Mouse (Mus musculus): ENCODE data around the gene Mef2d. TPM values are rescaled to one million over a fixed set of nuclear protein-coding genes. Genes with fewer than 3 reads are reported as not detected.

Gene Mef2d
- polyA plus RNA-seq, 1 experiment from 2014 or later, result 15.1 TPM

DNA sequence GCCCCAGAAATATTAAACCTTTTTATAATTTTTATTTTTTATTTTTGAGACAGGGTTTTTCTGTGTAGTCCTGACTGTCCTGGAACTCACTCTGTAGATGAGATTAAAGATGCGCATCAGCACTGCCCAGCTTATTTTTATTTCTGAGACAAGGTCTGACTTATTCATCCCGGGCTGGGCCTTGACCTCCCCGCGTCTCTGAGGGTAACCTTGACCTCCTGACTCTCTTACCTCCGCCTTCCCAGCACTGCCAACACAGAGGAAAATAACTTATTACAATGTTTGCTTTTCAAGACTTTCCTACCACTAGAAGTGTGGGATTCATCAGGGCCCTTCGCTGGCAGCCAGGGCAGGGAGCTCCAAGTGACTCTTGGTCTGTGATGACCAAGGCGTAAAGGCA is 16.0 kb upstream of the Mef2d start:
- H3K4me1 ChIP-seq (replicated peaks), result 0 out of 2 replicates have a peak, but pooled peaks cover under 1% of the 10 kb centered on the region
- H3K36me3 ChIP-seq, result peaks cover under 1% of the 10 kb centered on the region; the same call in 1 of the 2 replicates
- no peak overlapping the region for H3K4me3 ChIP-seq
- H3K27ac ChIP-seq, result no peak overlapping the region
- H3K27me3 ChIP-seq (ENCODE audit: insufficient read depth, poor library complexity, severe bottlenecking), result no peaks in the 10 kb centered on the region
- WGBS, result 81% methylated on average over 7 of the region's 7 CpGs
- DNase-seq (ENCODE audit: low spot score), result no peak
- H3K9me3 ChIP-seq, result no peaks in the 10 kb centered on the region

DNA sequence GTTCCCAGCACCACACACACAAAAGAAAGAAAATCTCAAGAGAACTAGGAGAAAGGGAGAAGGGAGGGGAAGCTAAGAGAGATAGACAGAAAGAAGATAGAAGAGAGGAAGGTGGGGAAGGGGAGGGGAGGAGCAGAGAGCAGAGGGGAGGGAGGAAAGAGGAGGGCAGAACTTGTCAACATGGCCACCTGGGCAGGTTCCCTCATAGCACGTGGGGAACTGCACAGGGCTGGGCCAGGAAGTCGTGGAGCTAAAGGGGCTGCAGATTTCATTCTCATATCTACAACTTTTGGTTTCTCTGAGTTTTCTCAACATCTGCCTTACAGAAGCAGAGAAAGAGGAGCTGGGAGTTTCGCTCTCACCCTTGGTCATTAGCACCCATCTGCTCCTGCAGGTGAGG is 14.5 kb upstream of the Mef2d start:
- H3K4me1 ChIP-seq (replicated peaks), result no peaks in the 10 kb centered on the region
- H3K4me3 ChIP-seq, result no peak overlapping the region
- H3K27ac ChIP-seq, result no peak overlapping the region
- 67% methylated on average over 3 of the region's 3 CpGs for WGBS
- no peak for DNase-seq (ENCODE audit: low spot score)
- H3K36me3 ChIP-seq, result no peaks in the 10 kb centered on the region
- H3K27me3 ChIP-seq (ENCODE audit: insufficient read depth, poor library complexity, severe bottlenecking), result no peaks in the 10 kb centered on the region
- no peaks in the 10 kb centered on the region for H3K9me3 ChIP-seq

DNA sequence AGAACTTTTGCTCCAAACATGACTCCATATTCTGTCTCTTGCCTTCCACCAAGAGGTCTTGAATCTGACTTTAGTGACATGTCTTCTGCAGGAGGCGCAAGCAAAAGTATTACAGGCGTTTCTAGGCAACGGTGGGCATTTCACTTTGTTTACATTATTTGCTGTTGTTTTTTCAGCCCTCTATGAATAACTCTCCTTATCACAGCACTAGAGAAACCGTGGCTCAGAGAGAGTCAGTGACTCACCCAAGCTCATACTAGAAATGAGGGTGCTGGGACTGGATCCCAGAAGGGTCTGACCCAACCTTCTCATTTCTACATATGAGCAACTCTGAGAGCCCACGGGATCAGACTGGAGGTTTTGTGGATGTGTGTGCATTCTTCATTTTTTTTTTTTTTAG is 14.1 kb upstream of the Mef2d start:
- Histone ChIP-seq H3K4me1 (replicated peaks) (0 out of 2 replicates have a peak, but pooled peaks cover under 1% of the 10 kb centered on the region), H3K36me3 (no peaks in the 10 kb centered on the region), H3K9me3 (no peaks in the 10 kb centered on the region), H3K4me3 (no peak overlapping the region), H3K27me3 (ENCODE audit: insufficient read depth, poor library complexity, severe bottlenecking) (no peaks in the 10 kb centered on the region), H3K27ac (no peak overlapping the region)
- 88% methylated on average over 5 of the region's 5 CpGs for WGBS
- DNase-seq (ENCODE audit: low spot score), result no peak

DNA sequence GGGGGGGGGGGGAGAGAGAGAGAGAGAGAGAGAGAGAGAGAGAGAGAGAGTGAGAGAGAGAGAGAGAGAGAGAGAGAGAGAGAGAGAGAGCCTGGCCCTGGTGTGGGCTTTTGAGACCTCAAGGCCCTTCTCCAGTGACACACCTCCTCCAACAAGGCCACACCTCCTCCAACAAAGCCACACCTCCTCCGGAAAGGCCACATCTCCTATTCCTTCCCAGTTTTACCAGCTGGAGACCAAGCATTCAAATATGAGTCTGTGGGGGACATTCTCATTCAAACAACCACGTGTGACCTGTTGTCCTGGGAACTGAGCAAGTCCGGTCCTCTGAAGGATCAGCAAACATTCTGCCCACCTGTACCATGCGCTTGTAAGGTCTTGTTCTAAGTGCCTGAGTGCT is 13.2 kb upstream of the Mef2d start:
- 55% methylated on average over 4 of the region's 4 CpGs for WGBS
- DNase-seq (ENCODE audit: low spot score), result no peak
- H3K9me3 ChIP-seq, result no peaks in the 10 kb centered on the region

DNA sequence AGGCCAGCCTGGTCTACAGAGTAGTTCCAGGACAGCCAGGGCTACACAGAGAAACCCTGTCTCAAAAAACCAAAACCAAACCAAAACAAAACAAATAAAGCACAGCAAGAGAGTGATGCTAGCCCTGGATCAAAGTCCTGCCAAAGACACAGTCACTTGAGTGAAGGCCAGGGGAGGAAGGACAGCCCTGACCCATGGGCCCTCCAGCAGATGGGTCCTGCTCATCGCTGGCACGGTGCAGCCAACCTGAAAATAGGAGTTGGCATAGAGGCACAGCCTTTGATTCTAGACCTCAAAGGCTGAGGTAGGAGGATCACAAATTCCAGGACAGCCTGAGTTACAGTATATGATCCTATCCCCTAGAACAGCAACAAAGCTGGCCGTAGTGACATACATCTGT is 11.1 kb upstream of the Mef2d start:
- H3K9me3 ChIP-seq, result no peaks in the 10 kb centered on the region
- no peak overlapping the region for H3K4me3 ChIP-seq
- no peak for DNase-seq (ENCODE audit: low spot score)
- H3K36me3 ChIP-seq, result no peaks in the 10 kb centered on the region
- WGBS, result 94% methylated on average over 3 of the region's 3 CpGs
- H3K27ac ChIP-seq, result no peak overlapping the region
- no peaks in the 10 kb centered on the region for H3K27me3 ChIP-seq (ENCODE audit: insufficient read depth, poor library complexity, severe bottlenecking)
- H3K4me1 ChIP-seq (replicated peaks), result peaks cover 8% of the 10 kb centered on the region; the same call in 1 of the 2 replicates

More for the DNA sequence above, 13.2 kb upstream of the Mef2d start:
- H3K4me1 ChIP-seq (replicated peaks), result peaks cover 8% of the 10 kb centered on the region; the same call in 1 of the 2 replicates
- no peak overlapping the region for H3K4me3 ChIP-seq
- no peaks in the 10 kb centered on the region for H3K27me3 ChIP-seq (ENCODE audit: insufficient read depth, poor library complexity, severe bottlenecking)
- H3K36me3 ChIP-seq, result no peaks in the 10 kb centered on the region
- H3K27ac ChIP-seq, result no peak overlapping the region

DNA sequence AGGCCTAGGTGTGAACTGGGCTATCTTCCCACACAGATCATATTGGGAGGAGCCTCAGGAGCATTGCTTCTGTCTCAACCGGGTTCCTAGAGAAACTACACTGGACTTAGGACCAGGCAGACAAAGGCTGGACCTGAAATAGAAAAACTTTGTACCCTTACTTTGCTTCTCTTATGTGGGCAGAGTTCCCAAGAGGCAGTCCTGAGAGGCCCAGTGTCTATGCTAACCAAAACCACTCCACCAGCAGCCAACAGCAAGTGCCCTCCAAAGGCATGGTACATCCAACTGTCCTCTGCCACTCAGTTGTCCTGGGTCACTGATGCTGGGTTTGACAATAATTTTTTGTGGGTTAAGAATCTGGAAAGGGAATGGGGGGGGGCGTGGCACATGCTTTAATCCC is 9.7 kb upstream of the Mef2d start:
- WGBS, result 75% methylated on average over 2 of the region's 2 CpGs
- Histone ChIP-seq H3K9me3 (no peaks in the 10 kb centered on the region), H3K4me3 (no peak overlapping the region), H3K27me3 (ENCODE audit: insufficient read depth, poor library complexity, severe bottlenecking) (no peaks in the 10 kb centered on the region), H3K4me1 (replicated peaks) (peaks cover 15% of the 10 kb centered on the region), H3K36me3 (no peaks in the 10 kb centered on the region), H3K27ac (no peak overlapping the region)
- DNase-seq (ENCODE audit: low spot score), result no peak

DNA sequence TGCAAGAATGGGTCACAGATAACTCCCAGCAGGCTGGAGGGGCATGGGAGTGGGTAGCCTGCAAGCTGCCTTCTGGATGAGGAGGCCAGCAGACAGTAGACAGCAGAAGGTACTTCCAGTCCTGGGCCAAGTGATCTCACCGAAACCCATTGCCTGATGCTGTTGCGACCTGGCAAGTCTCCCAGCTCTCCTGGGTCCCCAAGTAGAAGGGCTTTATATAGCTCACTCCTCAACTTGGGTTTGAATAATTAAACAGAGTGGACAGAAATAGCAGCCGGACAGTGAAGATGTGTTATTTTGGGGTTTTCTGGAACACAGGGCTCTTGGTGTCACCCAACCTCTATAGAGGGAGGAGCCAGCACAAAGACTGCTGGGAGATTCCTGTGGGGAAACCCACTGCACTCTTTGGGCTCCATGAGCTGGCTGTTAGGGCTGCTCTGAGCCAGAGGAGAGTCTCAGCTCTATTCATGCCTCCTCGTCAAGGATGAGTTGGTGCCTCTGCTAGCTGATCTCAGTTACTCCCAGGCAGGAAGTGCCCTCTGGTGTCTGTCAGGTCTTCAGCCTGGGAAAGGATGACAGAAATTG is 8.9 kb upstream of the Mef2d start:
- peak overlapping the region; percentile 29; the same call in 1 of the 2 replicates for H3K27ac ChIP-seq
- DNase-seq (ENCODE audit: low spot score), result no peak
- no peaks in the 10 kb centered on the region for H3K27me3 ChIP-seq (ENCODE audit: insufficient read depth, poor library complexity, severe bottlenecking)
- peaks cover 22% of the 10 kb centered on the region for H3K4me1 ChIP-seq (replicated peaks)
- H3K4me3 ChIP-seq, result no peak overlapping the region
- WGBS, result 65% methylated on average over 4 of the region's 4 CpGs
- no peaks in the 10 kb centered on the region for H3K9me3 ChIP-seq
- H3K36me3 ChIP-seq, result no peaks in the 10 kb centered on the region

DNA sequence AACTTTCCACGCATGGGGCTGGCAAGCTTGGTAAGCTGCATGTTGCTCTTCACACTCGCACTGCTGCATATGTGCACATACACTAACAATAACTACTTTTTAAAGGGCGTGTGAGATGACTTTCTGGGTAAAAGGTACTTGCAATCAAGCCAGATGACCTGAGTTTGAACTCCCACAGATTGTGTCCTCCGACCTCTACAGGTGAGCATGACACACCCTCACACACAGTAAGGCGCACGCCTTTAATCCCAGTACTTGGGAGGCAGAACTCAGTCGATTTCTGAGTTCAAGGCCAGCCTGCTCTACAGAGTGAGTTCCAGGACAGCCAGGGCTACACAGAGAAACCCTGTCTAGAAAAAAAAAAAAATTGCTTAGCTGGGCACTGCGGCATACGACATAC is 5.8 kb upstream of the Mef2d start:
- WGBS, result 85% methylated on average over 9 of the region's 9 CpGs
- Histone ChIP-seq H3K9me3 (no peaks in the 10 kb centered on the region), H3K4me1 (replicated peaks) (peaks cover 52% of the 10 kb centered on the region), H3K4me3 (no peak overlapping the region), H3K27me3 (ENCODE audit: insufficient read depth, poor library complexity, severe bottlenecking) (peaks cover 25% of the 10 kb centered on the region), H3K27ac (no peak overlapping the region), H3K36me3 (no peaks in the 10 kb centered on the region)
- no peak for DNase-seq (ENCODE audit: low spot score)

DNA sequence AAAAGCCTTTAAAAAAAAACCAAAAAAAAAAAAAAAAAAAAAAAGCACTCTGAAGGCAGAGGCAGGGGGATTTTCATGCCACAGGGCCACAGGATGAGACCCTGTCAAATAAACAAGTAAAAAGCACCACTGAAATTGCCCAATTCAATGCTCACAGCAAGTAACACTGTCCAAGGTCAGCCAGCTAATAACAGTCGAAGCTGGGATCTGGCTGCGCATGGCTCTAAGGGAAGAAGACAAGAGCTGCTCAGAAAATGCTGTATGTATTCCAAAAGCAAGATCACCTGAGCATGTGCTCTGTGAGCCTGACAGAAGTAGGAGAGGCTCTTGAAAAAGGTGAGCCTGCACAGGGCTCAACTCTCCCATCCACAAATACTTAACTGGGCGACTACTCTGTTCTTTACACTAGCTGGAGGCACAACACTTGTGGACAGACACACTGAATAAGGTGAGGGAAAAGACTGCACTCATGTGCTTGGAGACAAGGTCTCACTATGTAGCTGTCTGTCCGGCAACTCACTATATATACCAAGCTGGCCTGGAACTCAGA is 5.2 kb upstream of the Mef2d start:
- no peak for DNase-seq (ENCODE audit: low spot score)
- peaks cover 59% of the 10 kb centered on the region for H3K4me1 ChIP-seq (replicated peaks)
- WGBS, result 77% methylated on average over 4 of the region's 4 CpGs
- H3K27ac ChIP-seq, result peak overlapping the region; percentile 89
- peaks cover 29% of the 10 kb centered on the region for H3K27me3 ChIP-seq (ENCODE audit: insufficient read depth, poor library complexity, severe bottlenecking)
- no peaks in the 10 kb centered on the region for H3K36me3 ChIP-seq
- no peaks in the 10 kb centered on the region for H3K9me3 ChIP-seq
- no peak overlapping the region for H3K4me3 ChIP-seq

DNA sequence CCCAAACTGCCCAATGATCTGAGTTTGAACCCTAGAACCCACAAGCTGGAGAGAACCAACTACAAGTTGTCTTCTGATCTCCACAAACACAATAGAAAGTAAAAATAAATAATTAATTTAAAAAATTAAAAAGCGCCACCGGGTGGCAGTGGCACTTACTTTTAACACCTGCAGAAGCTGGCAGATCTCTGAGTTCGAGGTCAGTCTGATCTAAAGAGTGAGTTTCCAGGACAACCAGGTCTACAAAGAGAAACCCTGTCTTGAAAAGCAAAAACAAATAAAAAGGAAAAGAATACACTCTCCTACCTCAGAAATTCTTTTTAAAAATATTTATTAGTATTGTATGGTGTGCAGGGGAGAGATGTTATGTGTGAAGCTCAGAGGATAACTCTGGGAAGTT is 4.4 kb upstream of the Mef2d start:
- no peaks in the 10 kb centered on the region for H3K36me3 ChIP-seq
- H3K4me3 ChIP-seq, result peak overlapping the region; percentile 69
- H3K27me3 ChIP-seq (ENCODE audit: insufficient read depth, poor library complexity, severe bottlenecking), result peaks cover 29% of the 10 kb centered on the region
- WGBS, result 20% methylated on average over 3 of the region's 3 CpGs
- no peaks in the 10 kb centered on the region for H3K9me3 ChIP-seq
- H3K4me1 ChIP-seq (replicated peaks), result peaks cover 67% of the 10 kb centered on the region
- no peak for DNase-seq (ENCODE audit: low spot score)
- H3K27ac ChIP-seq, result peak overlapping the region; percentile 89

DNA sequence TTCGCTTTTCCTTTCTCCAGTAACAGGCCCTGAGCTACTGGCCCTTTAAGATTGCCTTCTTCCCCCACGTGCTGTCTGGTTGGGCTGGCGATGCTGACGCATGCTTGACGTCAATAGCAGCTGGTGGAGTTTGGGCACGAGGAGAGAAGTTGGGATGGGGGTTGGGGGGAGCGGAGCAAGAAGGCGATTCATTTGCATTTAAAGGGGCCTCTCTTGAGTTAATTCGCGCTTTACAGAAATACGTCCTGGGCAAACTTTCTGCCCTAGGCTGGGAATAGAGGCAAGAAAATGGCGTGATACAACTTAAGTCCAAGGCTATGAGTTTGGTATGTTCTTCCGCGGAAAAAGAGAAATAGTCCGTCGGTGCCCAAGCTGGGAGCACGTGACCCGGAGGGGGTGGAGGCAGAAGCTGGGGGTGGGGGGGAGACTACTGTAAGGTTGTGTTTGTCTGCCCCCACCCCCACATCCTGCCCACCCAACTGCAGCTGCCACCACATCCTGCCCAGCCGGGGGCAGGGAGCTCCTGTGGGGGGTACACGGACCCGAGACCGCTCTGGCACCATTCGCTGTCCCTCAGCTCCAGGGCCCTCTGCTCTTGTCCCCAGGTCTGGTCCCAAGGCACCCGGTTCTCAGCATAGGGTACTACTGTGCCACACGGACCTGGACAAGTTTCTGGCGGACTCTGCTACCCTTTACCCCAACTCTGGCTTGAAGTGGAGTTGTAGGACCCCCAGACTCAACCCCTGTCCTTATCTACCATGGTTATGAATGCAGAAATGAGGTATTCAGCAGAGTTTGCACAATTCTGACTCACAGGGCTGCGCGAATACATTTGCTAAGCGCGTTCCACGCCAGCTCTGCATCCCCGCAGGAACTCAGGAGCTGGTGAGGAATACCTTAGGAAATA is 3.6 kb upstream of the Mef2d start:
- H3K27ac ChIP-seq, result peak overlapping the region; percentile 89
- no peaks in the 10 kb centered on the region for H3K9me3 ChIP-seq
- WGBS, result under 1% methylated on average over 32 of the region's 32 CpGs
- peak; percentile 95 for DNase-seq (ENCODE audit: low spot score)
- peaks cover 69% of the 10 kb centered on the region for H3K4me1 ChIP-seq (replicated peaks)
- H3K27me3 ChIP-seq (ENCODE audit: insufficient read depth, poor library complexity, severe bottlenecking), result peaks cover 29% of the 10 kb centered on the region
- H3K36me3 ChIP-seq, result no peaks in the 10 kb centered on the region
- H3K4me3 ChIP-seq, result peak overlapping the region; percentile 69

DNA sequence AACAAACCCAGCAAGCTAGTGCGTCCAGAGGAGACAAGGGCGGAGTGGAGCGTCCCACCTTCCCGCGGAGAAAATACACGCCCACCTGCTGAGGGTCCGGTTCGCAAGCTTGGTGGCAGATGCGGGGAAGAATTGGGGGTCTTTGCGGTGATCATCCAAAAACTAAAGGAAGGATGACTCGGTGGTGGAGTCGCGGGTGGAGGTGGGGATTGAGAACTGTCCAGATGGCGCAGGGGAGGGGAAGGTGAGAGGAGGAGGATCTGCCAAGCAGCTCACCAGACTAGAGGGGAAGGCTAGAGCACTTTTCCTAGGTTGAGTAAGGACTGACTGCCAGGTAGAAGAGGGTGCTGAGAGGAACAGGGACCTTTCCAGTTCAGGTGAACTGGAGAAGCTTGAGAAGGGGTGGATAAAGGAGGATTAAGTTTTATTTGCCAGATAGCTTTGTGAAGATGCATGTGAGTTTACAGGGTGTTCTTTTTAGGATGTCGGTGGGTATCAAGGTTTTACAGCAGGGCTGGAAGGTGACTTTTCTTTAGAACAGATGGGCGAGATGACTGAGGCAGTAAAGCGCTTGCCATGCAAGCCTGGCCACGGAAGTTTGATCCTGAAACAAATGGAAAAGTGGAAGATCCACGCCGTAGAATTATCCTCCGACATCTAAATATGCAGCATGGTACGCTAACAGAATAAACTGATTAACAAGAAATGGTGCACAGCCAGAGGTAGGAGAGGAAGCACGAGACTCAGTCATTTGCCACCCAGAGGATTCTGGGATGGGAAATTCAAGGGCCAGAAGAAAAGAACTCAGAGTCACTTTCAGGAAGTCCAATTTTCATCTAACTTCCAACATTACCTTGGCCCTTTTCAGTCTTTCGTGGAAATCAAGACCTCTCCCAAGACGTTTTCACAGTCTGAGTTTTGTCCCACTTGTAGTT is 2.7 kb upstream of the Mef2d start:
- DNase-seq (ENCODE audit: low spot score), result no peak
- H3K27ac ChIP-seq, result peak overlapping the region; percentile 89
- H3K9me3 ChIP-seq, result no peaks in the 10 kb centered on the region
- peak overlapping the region; percentile 69 for H3K4me3 ChIP-seq
- H3K36me3 ChIP-seq, result no peaks in the 10 kb centered on the region
- 19% methylated on average over 25 of the region's 25 CpGs for WGBS
- H3K27me3 ChIP-seq (ENCODE audit: insufficient read depth, poor library complexity, severe bottlenecking), result peaks cover 29% of the 10 kb centered on the region
- H3K4me1 ChIP-seq (replicated peaks), result peaks cover 75% of the 10 kb centered on the region

Data from hindbrain, embryonic 10.5 days (tissue).